Mouse (Mus musculus) urinary bladder, adult 18-20 months (tissue): Measurements from ENCODE around the gene Chd8.
"Not testable (repeated sequence)": the region's sequence is repeated elsewhere in the genome, so short reads cannot be mapped to it uniquely, and the experiment has no call there.

Source experiments
- DNase-seq, 2 experiments: peaks; one replicate each; pipeline ENCODE4 v3.0.0; 2022; ENCODE audit warnings: low spot score in 2 of 2, mixed read lengths in 2 of 2

The Chd8 gene

GRCm38 (mm10) chr14:52257484-52258213 lies at the start of gene Chd8:
Chd8 (minus strand) TSS chr14:52257780.
- DNase-seq, result peak; percentile 94 to 98

GRCm38 (mm10) chr14:52306100-52306499 lies 48.5 kb upstream of the Chd8 start:
- DNase-seq, result no peak

GRCm38 (mm10) chr14:52304644-52305271 lies 47.2 kb upstream of the Chd8 start, which contains the start of gene Mettl3:
Mettl3 (minus strand) TSS chr14:52305128.
- peak; percentile 80 to 88 for DNase-seq

- not testable (repeated sequence) for DNase-seq
Observed at GRCm38 (mm10) chr14:52303517-52303916, 45.9 kb upstream of the Chd8 start.

GRCm38 (mm10) chr14:52295558-52296264 lies 38.1 kb upstream of the Chd8 start:
- no peak for DNase-seq

- DNase-seq, result no peak
Observed at GRCm38 (mm10) chr14:52284191-52284590, 26.6 kb upstream of the Chd8 start.

GRCm38 (mm10) chr14:52283629-52284028 lies 26.0 kb upstream of the Chd8 start:
- DNase-seq, result no peak

- DNase-seq, result no peak
Observed at GRCm38 (mm10) chr14:52279747-52280120, 22.2 kb upstream of the Chd8 start.

- peak; percentile 96 to 98 for DNase-seq
Observed at GRCm38 (mm10) chr14:52278932-52279746, 21.6 kb upstream of the Chd8 start, which contains the start of the genes Tox4 and Rab2b. Tox4 (plus strand) TSS chr14:52279146. Rab2b (minus strand) TSS chr14:52279545.

- DNase-seq, result no peak
Observed at GRCm38 (mm10) chr14:52277210-52277609, 19.6 kb upstream of the Chd8 start.

- DNase-seq, result no peak
Observed at GRCm38 (mm10) chr14:52272781-52273180, 15.2 kb upstream of the Chd8 start.

GRCm38 (mm10) chr14:52256311-52257175 lies 1.0 kb downstream of the Chd8 start:
- no peak for DNase-seq

GRCm38 (mm10) chr14:52246129-52246528 lies 11.5 kb downstream of the Chd8 start:
- no peak for DNase-seq

GRCm38 (mm10) chr14:52244690-52245042 lies 12.9 kb downstream of the Chd8 start:
- no peak for DNase-seq

- DNase-seq, result peak; percentile 99 to 100
Observed at GRCm38 (mm10) chr14:52244041-52244689, 13.4 kb downstream of the Chd8 start.

GRCm38 (mm10) chr14:52236216-52236615 lies 21.4 kb downstream of the Chd8 start:
- DNase-seq, result no peak

- DNase-seq, result no peak
Observed at GRCm38 (mm10) chr14:52235165-52235564, 22.4 kb downstream of the Chd8 start.

- DNase-seq, result no peak
Observed at GRCm38 (mm10) chr14:52232249-52232648, 25.3 kb downstream of the Chd8 start.

GRCm38 (mm10) chr14:52225972-52226371 lies 31.6 kb downstream of the Chd8 start:
- no peak for DNase-seq

- no peak for DNase-seq
Observed at GRCm38 (mm10) chr14:52217261-52217660, 40.3 kb downstream of the Chd8 start.
